Mouse (Mus musculus): Measurements from ENCODE around the gene Jdp2.

- no peak for TF ChIP-seq CTCF (IDR thresholded peaks at IDR 0.05; ENCODE audit: extremely low read depth, insufficient read length, insufficient replicate concordance, low read depth, low read length)
- TF ChIP-seq POLR2A (IDR thresholded peaks at IDR 0.05; ENCODE audit: low read depth, low read length): no peak
These were observed 85.8 kb downstream of the Jdp2 start for GRCm38 (mm10) chr12:85684411-85685275.

All from small intestine, adult 2 months (tissue).